Mouse (Mus musculus) erythroblast, embryonic 14.5 days (primary cell): ENCODE results near the gene Wdr44.

Experiments used
- GATA1 ChIP-seq: IDR thresholded peaks from 2 replicates; pipeline ENCODE4 v1.6.1; 2012; ENCODE audit warnings: low read length, inconsistent platforms, mixed read lengths
- TAL1 ChIP-seq: IDR thresholded peaks from 3 replicates; pipeline ENCODE4 v1.6.1; 2012; ENCODE audit warnings: low read length, inconsistent platforms, mixed read lengths

- TF ChIP-seq TAL1 (no peak), GATA1 (no peak)
Observed at GRCm38 (mm10) chrX:23807125-23807524, 114.3 kb downstream of the Wdr44 start.
